Mouse (Mus musculus): ENCODE measurements at regions not wholly inside any gene's neighbourhood (a gene's known extent, or its start where the extent isn't known, plus 50 kb on each side); places are given as distances from the start of the nearest gene placed in this dataset.

DNA sequence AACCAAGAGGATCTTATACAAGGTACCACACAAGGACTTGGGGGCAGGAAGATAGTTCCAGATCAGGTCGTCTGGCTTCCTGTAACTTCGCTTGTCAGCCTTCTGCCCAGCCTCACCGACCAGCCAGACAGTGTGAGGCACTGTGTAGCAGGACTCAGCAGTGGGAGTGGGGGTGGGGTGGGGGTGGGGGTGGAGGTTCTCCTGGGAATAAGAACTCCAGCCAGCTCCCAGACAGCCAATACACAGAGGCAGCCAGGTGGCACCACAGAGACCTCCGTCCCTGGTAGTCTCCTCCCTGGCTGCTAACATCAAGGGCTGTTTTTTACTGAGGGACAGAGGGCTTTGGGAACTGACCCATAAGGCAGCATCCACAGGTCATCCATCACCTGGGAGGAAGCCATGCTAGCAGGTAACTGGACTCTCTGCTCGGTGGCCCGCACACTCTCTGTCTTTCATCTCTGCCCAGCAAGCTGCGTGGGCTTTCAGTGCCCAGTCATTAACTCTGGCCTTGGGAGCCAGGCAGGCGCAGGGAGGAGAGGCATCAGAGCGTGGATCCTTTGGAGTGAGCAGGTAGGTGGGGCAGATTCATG is 60.3 kb upstream of the Wnt4 start:
- no peak for ATAC-seq (ENCODE audit: insufficient number of reproducible peaks, insufficient read depth, low FRiP score, low TSS enrichment)
- Histone ChIP-seq H3K27me3 (no peaks in the 10 kb centered on the region), H3K36me3 (no peaks in the 10 kb centered on the region), H3K4me3 (no peak overlapping the region), H3K4me1 (no peaks in the 10 kb centered on the region), H3K4me2 (replicated peaks) (no peak overlapping the region), H3K9me3 (peaks cover 6% of the 10 kb centered on the region; the same call in 1 of the 2 replicates), H3K9ac (no peak overlapping the region), H3K27ac (no peak overlapping the region)
- 74% methylated on average over 9 of the region's 9 CpGs for WGBS

- Histone ChIP-seq H3K4me2 (replicated peaks) (no peak overlapping the region), H3K27me3 (no peaks in the 10 kb centered on the region), H3K9me3 (no peaks in the 10 kb centered on the region), H3K27ac (no peak overlapping the region), H3K4me3 (no peak overlapping the region), H3K36me3 (no peaks in the 10 kb centered on the region), H3K4me1 (no peaks in the 10 kb centered on the region), H3K9ac (no peak overlapping the region)
- ATAC-seq (ENCODE audit: insufficient number of reproducible peaks, insufficient read depth, low FRiP score, low TSS enrichment), result no peak
- WGBS, result 76% methylated on average over 8 of the region's 8 CpGs
Observed at GRCm38 (mm10) chr4:137214573-137214972, 62.7 kb upstream of the Wnt4 start.

GRCm38 (mm10) chr4:137212846-137213245 is 64.4 kb upstream of the Wnt4 start:
- H3K9me3 ChIP-seq, result no peaks in the 10 kb centered on the region
- H3K27me3 ChIP-seq, result no peaks in the 10 kb centered on the region
- H3K4me1 ChIP-seq, result no peaks in the 10 kb centered on the region
- ATAC-seq (ENCODE audit: insufficient number of reproducible peaks, insufficient read depth, low FRiP score, low TSS enrichment), result no peak
- no peak overlapping the region for H3K27ac ChIP-seq
- H3K36me3 ChIP-seq, result no peaks in the 10 kb centered on the region
- WGBS, result 59% methylated on average over 9 of the region's 9 CpGs
- no peak overlapping the region for H3K9ac ChIP-seq
- no peak overlapping the region for H3K4me3 ChIP-seq
- H3K4me2 ChIP-seq (replicated peaks), result no peak overlapping the region

DNA sequence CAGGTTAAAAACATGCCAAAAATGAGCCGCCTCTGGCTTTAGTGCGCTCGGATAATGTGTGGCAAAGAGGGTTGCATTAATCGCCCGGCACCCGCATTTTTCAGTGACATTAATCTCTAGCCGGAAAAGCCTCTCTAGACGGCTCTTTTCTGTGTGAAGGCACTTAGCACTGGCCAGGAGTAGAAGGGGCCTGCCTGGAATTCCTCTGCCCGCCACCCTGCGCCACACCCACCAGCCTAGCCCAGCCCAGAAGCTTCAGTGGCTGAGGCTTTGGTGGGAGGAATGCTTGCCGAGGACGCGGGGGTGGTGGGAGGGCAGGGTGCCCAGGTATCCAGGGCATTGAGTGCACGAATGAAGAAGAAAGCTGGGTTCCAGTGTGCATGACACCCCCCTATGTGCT is 65.2 kb upstream of the Wnt4 start:
- no peak overlapping the region for H3K4me2 ChIP-seq (replicated peaks)
- H3K27ac ChIP-seq, result no peak overlapping the region
- no peaks in the 10 kb centered on the region for H3K36me3 ChIP-seq
- 42% methylated on average over 14 of the region's 14 CpGs for WGBS
- H3K4me1 ChIP-seq, result no peaks in the 10 kb centered on the region
- no peak for ATAC-seq (ENCODE audit: insufficient number of reproducible peaks, insufficient read depth, low FRiP score, low TSS enrichment)
- H3K27me3 ChIP-seq, result no peaks in the 10 kb centered on the region
- no peak overlapping the region for H3K4me3 ChIP-seq
- no peak overlapping the region for H3K9ac ChIP-seq
- H3K9me3 ChIP-seq, result no peaks in the 10 kb centered on the region

DNA sequence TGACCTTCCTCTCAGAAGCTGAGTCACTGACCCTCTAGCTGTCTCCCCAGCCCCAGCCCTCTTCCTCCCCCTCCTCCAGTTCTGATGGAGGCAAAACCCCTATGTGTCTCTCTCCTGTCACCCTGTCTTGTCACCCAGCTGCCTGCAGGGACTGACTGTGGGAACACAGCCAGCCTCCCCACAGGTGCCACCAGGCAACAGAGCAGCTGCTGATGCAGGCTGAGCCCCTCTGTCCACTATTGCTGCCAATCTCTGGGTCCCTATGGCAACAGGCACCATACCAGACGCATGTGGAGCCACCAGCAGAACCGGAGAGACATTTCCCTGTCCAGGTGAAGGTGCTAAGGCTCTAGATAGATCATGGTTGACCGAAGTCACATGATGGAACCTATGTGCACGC is 66.0 kb upstream of the Wnt4 start:
- H3K9me3 ChIP-seq, result no peaks in the 10 kb centered on the region
- no peaks in the 10 kb centered on the region for H3K4me1 ChIP-seq
- H3K9ac ChIP-seq, result no peak overlapping the region
- no peak overlapping the region for H3K27ac ChIP-seq
- no peaks in the 10 kb centered on the region for H3K36me3 ChIP-seq
- H3K27me3 ChIP-seq, result no peaks in the 10 kb centered on the region
- H3K4me2 ChIP-seq (replicated peaks), result no peak overlapping the region
- WGBS, result 67% methylated on average over 4 of the region's 4 CpGs
- no peak overlapping the region for H3K4me3 ChIP-seq
- ATAC-seq (ENCODE audit: insufficient number of reproducible peaks, insufficient read depth, low FRiP score, low TSS enrichment), result no peak

DNA sequence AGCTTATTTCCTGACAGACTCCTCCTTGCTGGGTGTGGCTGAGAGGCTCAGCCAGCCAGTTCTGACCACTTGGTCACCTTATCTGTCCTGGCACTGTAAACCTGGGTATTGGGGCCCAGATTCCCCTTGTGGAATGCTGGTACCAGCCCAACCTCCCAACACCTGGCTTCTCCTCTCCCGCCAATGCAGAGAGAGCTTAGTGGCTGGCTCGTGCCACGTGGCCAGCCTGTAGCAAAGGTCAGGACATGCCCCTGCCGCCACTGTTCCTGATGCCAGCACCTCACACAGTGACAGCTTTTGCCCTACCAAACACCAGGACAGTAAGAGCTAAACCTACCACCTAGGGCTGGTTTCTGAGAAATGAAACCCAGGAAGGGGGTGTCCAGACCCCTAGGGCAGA is 66.8 kb upstream of the Wnt4 start:
- no peak overlapping the region for H3K4me3 ChIP-seq
- no peaks in the 10 kb centered on the region for H3K36me3 ChIP-seq
- no peak overlapping the region for H3K27ac ChIP-seq
- no peaks in the 10 kb centered on the region for H3K27me3 ChIP-seq
- 70% methylated on average over 4 of the region's 4 CpGs for WGBS
- no peak overlapping the region for H3K4me2 ChIP-seq (replicated peaks)
- no peaks in the 10 kb centered on the region for H3K9me3 ChIP-seq
- no peak for ATAC-seq (ENCODE audit: insufficient number of reproducible peaks, insufficient read depth, low FRiP score, low TSS enrichment)
- H3K9ac ChIP-seq, result no peak overlapping the region
- no peaks in the 10 kb centered on the region for H3K4me1 ChIP-seq

DNA sequence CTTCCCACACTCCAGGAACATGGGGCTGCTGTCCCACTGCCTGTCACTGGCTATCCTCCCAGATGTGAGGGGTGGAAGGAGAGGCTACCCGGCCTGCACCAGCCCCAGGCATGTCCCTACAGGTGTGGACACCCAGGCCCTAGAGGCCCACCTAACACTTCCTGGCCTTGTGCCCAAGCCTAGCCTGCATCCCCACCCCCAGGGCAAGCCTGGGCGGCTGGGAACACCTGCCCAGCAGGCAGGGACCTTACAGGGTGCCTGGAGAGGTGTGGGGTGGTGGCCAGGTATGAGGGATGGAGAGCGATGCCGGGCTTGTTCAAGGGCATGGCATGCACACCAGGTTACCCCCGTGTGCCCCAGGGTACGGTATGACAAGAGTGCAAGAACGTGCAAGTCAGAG is 76.3 kb upstream of the Wnt4 start:
- Histone ChIP-seq H3K36me3 (no peaks in the 10 kb centered on the region), H3K27me3 (0 out of 2 replicates have a peak, but pooled peaks cover 8% of the 10 kb centered on the region), H3K9ac (no peak overlapping the region), H3K4me2 (replicated peaks) (no peak overlapping the region), H3K4me3 (no peak overlapping the region), H3K4me1 (peaks cover 15% of the 10 kb centered on the region), H3K27ac (no peak overlapping the region), H3K9me3 (no peaks in the 10 kb centered on the region)
- 78% methylated on average over 7 of the region's 7 CpGs for WGBS
- ATAC-seq (ENCODE audit: insufficient number of reproducible peaks, insufficient read depth, low FRiP score, low TSS enrichment), result no peak

- Histone ChIP-seq H3K27ac (no peak overlapping the region), H3K4me2 (replicated peaks) (no peak overlapping the region), H3K9ac (no peak overlapping the region), H3K4me1 (peaks cover 15% of the 10 kb centered on the region), H3K4me3 (no peak overlapping the region), H3K36me3 (no peaks in the 10 kb centered on the region), H3K27me3 (0 out of 2 replicates have a peak, but pooled peaks cover 8% of the 10 kb centered on the region), H3K9me3 (no peaks in the 10 kb centered on the region)
- ATAC-seq (ENCODE audit: insufficient number of reproducible peaks, insufficient read depth, low FRiP score, low TSS enrichment), result no peak
- WGBS, result 60% methylated on average over 9 of the region's 9 CpGs
Observed at GRCm38 (mm10) chr4:137200426-137200825, 76.9 kb upstream of the Wnt4 start.

DNA sequence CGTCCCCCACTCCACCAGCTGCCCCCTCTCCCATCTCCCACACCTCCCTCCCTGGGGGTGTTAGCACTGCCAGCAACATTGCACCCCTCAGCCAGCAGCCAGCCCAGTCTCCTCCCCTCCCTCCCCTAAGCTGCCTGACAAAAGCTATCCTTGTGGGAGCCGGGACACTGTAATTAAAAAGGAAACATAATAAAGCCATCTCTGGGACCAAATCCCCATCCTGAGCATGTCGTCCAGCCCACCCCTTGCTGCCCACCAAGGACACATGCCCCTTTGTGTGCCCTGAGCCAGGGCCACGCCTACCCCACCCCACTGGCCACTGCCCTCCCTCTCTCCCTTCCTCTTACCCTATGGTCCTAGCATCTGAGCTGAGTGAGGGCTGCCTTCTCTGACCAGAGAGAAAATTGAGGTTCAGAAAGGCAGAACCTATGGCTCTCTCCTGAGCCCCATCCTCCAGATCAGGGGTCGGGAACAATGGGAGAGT is 80.8 kb upstream of the Wnt4 start:
- Histone ChIP-seq H3K36me3 (no peaks in the 10 kb centered on the region), H3K4me3 (no peak overlapping the region), H3K27ac (no peak overlapping the region), H3K9ac (no peak overlapping the region), H3K4me2 (replicated peaks) (no peak overlapping the region), H3K27me3 (0 out of 2 replicates have a peak, but pooled peaks cover 8% of the 10 kb centered on the region), H3K9me3 (no peaks in the 10 kb centered on the region), H3K4me1 (peaks cover 11% of the 10 kb centered on the region)
- 27% methylated on average over 5 of the region's 5 CpGs for WGBS
- ATAC-seq (ENCODE audit: insufficient number of reproducible peaks, insufficient read depth, low FRiP score, low TSS enrichment), result no peak

- Histone ChIP-seq H3K9ac (no peak overlapping the region), H3K27me3 (no peaks in the 10 kb centered on the region), H3K27ac (no peak overlapping the region), H3K4me2 (replicated peaks) (no peak overlapping the region), H3K36me3 (no peaks in the 10 kb centered on the region), H3K4me1 (peaks cover 11% of the 10 kb centered on the region), H3K4me3 (no peak overlapping the region), H3K9me3 (no peaks in the 10 kb centered on the region)
- WGBS, result 80% methylated on average over 11 of the region's 11 CpGs
- ATAC-seq (ENCODE audit: insufficient number of reproducible peaks, insufficient read depth, low FRiP score, low TSS enrichment), result no peak
Observed at GRCm38 (mm10) chr4:137194106-137194505, 83.2 kb upstream of the Wnt4 start.

GRCm38 (mm10) chr4:137190625-137191024 is 86.7 kb upstream of the Wnt4 start:
- H3K36me3 ChIP-seq, result no peaks in the 10 kb centered on the region
- no peak overlapping the region for H3K4me3 ChIP-seq
- H3K27ac ChIP-seq, result no peak overlapping the region
- ATAC-seq (ENCODE audit: insufficient number of reproducible peaks, insufficient read depth, low FRiP score, low TSS enrichment), result no peak
- no peaks in the 10 kb centered on the region for H3K4me1 ChIP-seq
- H3K4me2 ChIP-seq (replicated peaks), result no peak overlapping the region
- H3K9ac ChIP-seq, result no peak overlapping the region
- H3K27me3 ChIP-seq, result peaks cover 5% of the 10 kb centered on the region; the same call in 1 of the 2 replicates
- H3K9me3 ChIP-seq, result no peaks in the 10 kb centered on the region
- 84% methylated on average over 10 of the region's 10 CpGs for WGBS

- no peak overlapping the region for H3K9ac ChIP-seq
- H3K9me3 ChIP-seq, result no peaks in the 10 kb centered on the region
- no peaks in the 10 kb centered on the region for H3K36me3 ChIP-seq
- no peak overlapping the region for H3K4me3 ChIP-seq
- peaks cover 1% of the 10 kb centered on the region; the same call in 1 of the 2 replicates for H3K4me1 ChIP-seq
- peaks cover 5% of the 10 kb centered on the region; the same call in 1 of the 2 replicates for H3K27me3 ChIP-seq
- WGBS, result 92% methylated on average over 4 of the region's 4 CpGs
- H3K27ac ChIP-seq, result no peak overlapping the region
- no peak overlapping the region for H3K4me2 ChIP-seq (replicated peaks)
- ATAC-seq (ENCODE audit: insufficient number of reproducible peaks, insufficient read depth, low FRiP score, low TSS enrichment), result no peak
Observed at GRCm38 (mm10) chr4:137189801-137190200, 87.5 kb upstream of the Wnt4 start.

Measured in embryonic facial prominence, embryonic 12.5 days (tissue).